In genomic region chr6:92042055-92042454, GRCm38 (mm10) we compare ENCODE assay signal across 11 mouse cellular contexts. TPM values are rescaled to one million over a fixed set of nuclear protein-coding genes. Genes with fewer than 3 reads are reported as not detected.
DNase-seq lines count a peak whose midpoint lies in the region; ATAC-seq and TF ChIP-seq lines count a peak whose summit lies in the region.
"Had no signal": no experiment of that assay in that cellular context is flagged by ENCODE, and none has a peak within 500 bp of the region (broad histone marks: within the 10 kb centered on the region; RNA-seq: fewer than 3 reads in every experiment).

No protein-coding gene starts in this region.

- H3K4me3 ChIP-seq in heart, embryonic 15.5 days: no peak overlapping the region
- no peak overlapping the region for H3K4me3 ChIP-seq in liver, postnatal 0 days (ENCODE audit: low read depth, low read length)
- no peak overlapping the region for H3K4me3 ChIP-seq in intestine, embryonic 16.5 days (ENCODE audit: low read length)
- H3K4me3 ChIP-seq: heart, embryonic 13.5 days; limb, embryonic 15.5 days had no signal

- intact Hi-C loops in heart, postnatal 10 days (cut with DNase I): no loop called here

- TF ChIP-seq EP300 in liver, postnatal 0 days (IDR thresholded peaks at IDR 0.05; ENCODE audit: low read depth): no peak

- TF ChIP-seq CTCF in liver, postnatal 0 days (IDR thresholded peaks at IDR 0.05; ENCODE audit: low read depth): no peak

- H3K27me3 ChIP-seq in heart, embryonic 15.5 days: no peaks in the 10 kb centered on the region
- no peaks in the 10 kb centered on the region for H3K27me3 ChIP-seq in liver, postnatal 0 days (ENCODE audit: insufficient read depth, low read length)
- no peaks in the 10 kb centered on the region for H3K27me3 ChIP-seq in intestine, embryonic 16.5 days (replicated peaks; ENCODE audit: control insufficient read depth, insufficient read depth, low read length)
- H3K27me3 ChIP-seq: limb, embryonic 15.5 days had no signal

- WGBS in heart, embryonic 15.5 days: 68% methylated on average over 4 of the region's 4 CpGs
- WGBS in liver, postnatal 0 days (ENCODE audit: insufficient replicate concordance): 71% methylated on average over 4 of the region's 4 CpGs
- 85% methylated on average over 4 of the region's 4 CpGs for WGBS in intestine, embryonic 16.5 days

- H3K4me1 ChIP-seq in heart, embryonic 15.5 days (replicated peaks): peaks cover 15% of the 10 kb centered on the region
- H3K4me1 ChIP-seq in liver, postnatal 0 days (ENCODE audit: insufficient read depth): no peaks in the 10 kb centered on the region
- no peaks in the 10 kb centered on the region for H3K4me1 ChIP-seq in intestine, embryonic 16.5 days (ENCODE audit: control insufficient read depth, insufficient read depth, low read length)

- ATAC-seq in heart, embryonic 15.5 days (replicated peaks; ENCODE audit: insufficient number of reproducible peaks, insufficient read depth, low FRiP score, low read depth): peak; percentile 27; the same call in 1 of the 2 replicates
- ATAC-seq in liver, postnatal 0 days: no peak
- ATAC-seq in intestine, embryonic 16.5 days: no peak
- ATAC-seq in erythroblast, adult 5-6 weeks (replicated peaks; ENCODE audit: low FRiP score, poor library complexity, severe bottlenecking): no peak

- no peak overlapping the region for H3K4me2 ChIP-seq in heart, embryonic 15.5 days
- H3K4me2 ChIP-seq in liver, postnatal 0 days (ENCODE audit: low read depth, low read length): no peak overlapping the region
- no peak overlapping the region for H3K4me2 ChIP-seq in intestine, embryonic 16.5 days (ENCODE audit: low read depth, low read length)
- H3K4me2 ChIP-seq: heart, embryonic 13.5 days; limb, embryonic 15.5 days had no signal

- no peak overlapping the region for H3K27ac ChIP-seq in heart, embryonic 15.5 days
- 0 out of 2 replicates have a peak overlapping the region, but pooled peaks have one; percentile 12 for H3K27ac ChIP-seq in liver, postnatal 0 days (ENCODE audit: low read depth)
- no peak overlapping the region for H3K27ac ChIP-seq in intestine, embryonic 16.5 days (ENCODE audit: low read length)
- H3K27ac ChIP-seq: heart, embryonic 13.5 days; limb, embryonic 15.5 days had no signal

- H3K9ac ChIP-seq in heart, embryonic 15.5 days: no peak overlapping the region
- no peak overlapping the region for H3K9ac ChIP-seq in liver, postnatal 0 days (replicated peaks)
- H3K9ac ChIP-seq in intestine, embryonic 16.5 days (ENCODE audit: low read depth, low read length): no peak overlapping the region
- H3K9ac ChIP-seq: heart, embryonic 13.5 days; limb, embryonic 15.5 days had no signal

- no peaks in the 10 kb centered on the region for H3K36me3 ChIP-seq in heart, embryonic 15.5 days
- no peaks in the 10 kb centered on the region for H3K36me3 ChIP-seq in liver, postnatal 0 days (replicated peaks; ENCODE audit: insufficient read depth, low read length)
- H3K36me3 ChIP-seq in intestine, embryonic 16.5 days (ENCODE audit: control insufficient read depth, insufficient read depth, low read length): no peaks in the 10 kb centered on the region
- H3K36me3 ChIP-seq: G1E; heart, embryonic 13.5 days; limb, embryonic 15.5 days had no signal

- H3K9me3 ChIP-seq in heart, embryonic 15.5 days (replicated peaks): no peaks in the 10 kb centered on the region
- no peaks in the 10 kb centered on the region for H3K9me3 ChIP-seq in liver, postnatal 0 days (ENCODE audit: low read length)
- H3K9me3 ChIP-seq in intestine, embryonic 16.5 days (ENCODE audit: control insufficient read depth, low read length): no peaks in the 10 kb centered on the region
- H3K9me3 ChIP-seq: G1E; heart, embryonic 13.5 days; limb, embryonic 15.5 days had no signal

- no peak for DNase-seq in heart, postnatal 10 days
- peak; percentile 34 for DNase-seq in A20 (ENCODE audit: low read depth, low spot score)
- peak; percentile 82 for DNase-seq in brain, adult 2 months (ENCODE audit: low read depth, low spot score)
- DNase-seq in liver, postnatal 0 days: peak; percentile 18
- no peak for DNase-seq in T-cell, adult 2 months (ENCODE audit: low spot score)

RNA-seq across cellular contexts. Expression of gene Nr2c2, which starts 49.1 kb away (rescaled TPM):
- 14.8 and 18.7 TPM in 2 replicates for polyA plus RNA-seq in heart, embryonic 15.5 days (2015; fragmentation: Nextera tagmentation; extraction: Ambion mirVana)
- total RNA-seq in heart, postnatal 10 days (2021): 10 to 100 TPM; 40.7 to 40.8 TPM
- polyA plus RNA-seq in liver, postnatal 0 days (2015; fragmentation: Nextera tagmentation; extraction: Ambion mirVana): 4.3 and 4.9 TPM in 2 replicates
- 9.2 and 9.4 TPM in 2 replicates for polyA plus RNA-seq in intestine, embryonic 16.5 days (2015; fragmentation: Nextera tagmentation; extraction: Ambion mirVana)
- 15.2 and 17.1 TPM in 2 replicates for total RNA-seq in erythroblast, adult 5-6 weeks (2015; ENCODE audit: low replicate concordance)
- total RNA-seq in erythroblast, adult 5-6 weeks (2017; ENCODE audit: low replicate concordance): 19.3 and 25.2 TPM in 2 replicates

Comparison
In these comparisons a context has a peak if more than half of its experiments do, and no peak if none do; other contexts are left out.
1. DNase-seq: peak in A20 (single experiment), brain, adult 2 months (single experiment) and liver, postnatal 0 days (single experiment); none in heart, postnatal 10 days (0 of 2) and T-cell, adult 2 months (single experiment).